Mouse (Mus musculus): ENCODE data around the gene Prpf40a.

DNA sequence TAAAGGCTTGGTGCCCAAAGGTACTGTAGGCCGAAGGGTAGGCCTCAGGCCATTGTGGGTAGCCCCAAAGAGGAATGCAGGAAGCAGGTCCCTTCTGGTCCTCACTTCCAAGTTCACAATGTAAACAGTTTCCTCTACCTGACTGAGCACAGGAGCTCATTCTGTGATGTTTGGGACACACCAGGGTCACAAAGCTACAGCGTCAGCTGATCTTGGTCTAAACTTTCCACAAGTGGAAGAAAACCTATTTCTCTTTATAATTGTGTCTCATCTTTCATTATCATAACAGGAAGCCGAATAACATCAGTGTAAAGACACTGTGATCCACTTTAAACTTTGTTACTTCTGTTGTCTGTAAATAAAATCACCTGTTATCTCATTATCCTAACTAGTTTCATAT lies 95.6 kb downstream of the Prpf40a start:
- TF ChIP-seq EP300 (IDR thresholded peaks at IDR 0.05; ENCODE audit: insufficient read depth, low read depth, low read length) (no peak), CTCF (IDR thresholded peaks at IDR 0.05; ENCODE audit: low read depth, low read length) (no peak)

Data from ES-Bruce4 (cell line).